Mouse (Mus musculus) cerebellum, adult 2 months (tissue): Measurements from ENCODE around the gene Xrcc4.

ENCODE experiments used
- CTCF ChIP-seq: fragments of 200-500 bp; IDR thresholded peaks from 2 replicates; pipeline ENCODE4 v1.5.1; 2011; ENCODE audit warnings: low read depth, mild to moderate bottlenecking, control low read depth, low read length, moderate library complexity, borderline replicate concordance; ENCODE audit not compliant: insufficient read depth
- POLR2A ChIP-seq: fragments of 200-500 bp; IDR thresholded peaks from 2 replicates; pipeline ENCODE4 v1.6.1; 2011; ENCODE audit warnings: low read length, control low read depth, borderline replicate concordance; ENCODE audit not compliant: insufficient read depth

GRCm38 (mm10) chr13:90032523-90032922 lies 56.9 kb downstream of the Xrcc4 start:
- TF ChIP-seq POLR2A (no peak), CTCF (no peak)
